Mouse (Mus musculus) gastrocnemius, adult 2 months (tissue): Measurements from ENCODE around the gene Rpl23a. TPM values are rescaled to one million over a fixed set of nuclear protein-coding genes. Genes with fewer than 3 reads are reported as not detected.

ENCODE experiments used
- DNase-seq: peaks from one replicate; pipeline ENCODE4 v3.0.0; 2022
- H3K27ac ChIP-seq: fragments of 200-600 bp; 2 replicates; pipeline ENCODE4 v1.8.1; 2022; ENCODE audit warnings: mild to moderate bottlenecking
- H3K4me3 ChIP-seq: fragments of 200-600 bp; 2 replicates; pipeline ENCODE4 v1.8.1; 2022; ENCODE audit warnings: mild to moderate bottlenecking, moderate library complexity
- CTCF ChIP-seq: fragments of 200-600 bp; IDR thresholded peaks from 2 replicates; pipeline ENCODE4 v1.8.1; 2022; ENCODE audit warnings: antibody characterized with exemption, mild to moderate bottlenecking, moderate library complexity
- intact Hi-C: fragments of 180-260 bp; cut with DNase I; formaldehyde crosslinking; loops from one replicate; pipeline ENCODE4 v1.15.1; 2025
- long read RNA-seq, 2 experiments: library from polyadenylated mRNA; stranded (forward); transcript quantifications; one replicate each; pipeline ENCODE4 v2.0.0; 2021
- total RNA-seq, 2 experiments: library from RNA; stranded (reverse); gene quantifications; 2 replicates each; pipeline ENCODE4 v1.2.3; 2021

Rpl23a gene
- 100 to 1,000 TPM; 760 to 970 TPM for total RNA-seq
- long read RNA-seq, experiment 1, transcript Rpl23a-201 (5 exons, 560 nt): major isoform, 128 of 128 reads
- long read RNA-seq, experiment 1, partial matches to known transcripts: 0 of 128 reads
- long read RNA-seq, experiment 1, other reads (novel, unspliced or antisense): 0 of 128 reads
- long read RNA-seq, experiment 2, transcript Rpl23a-201 (5 exons, 560 nt): major isoform, 160 of 162 reads
- long read RNA-seq, experiment 2, partial matches to known transcripts: 1 of 162 reads
- long read RNA-seq, experiment 2, other reads (novel, unspliced or antisense): 0 of 162 reads

- peak; percentile 81 for DNase-seq
- TF ChIP-seq CTCF: peak; percentile 51
- intact Hi-C loops: no loop called here
Measured at GRCm38 (mm10) chr11:78182961-78183844, at the start of gene Rpl23a. TSS of gene Rpl23a (minus strand) at chr11:78183584.

GRCm38 (mm10) chr11:78231518-78231917 lies 48.1 kb upstream of the Rpl23a start:
- TF ChIP-seq CTCF: no peak
- Histone ChIP-seq H3K4me3 (no peak overlapping the region), H3K27ac (no peak overlapping the region)
- intact Hi-C loops: no loop called here
- DNase-seq: no peak

More at GRCm38 (mm10) chr11:78182961-78183844, at the start of gene Rpl23a:
- H3K4me3 ChIP-seq: peak within 1 kb of the TSS; percentile 85
- peak within 1 kb of the TSS; percentile 91 for H3K27ac ChIP-seq

GRCm38 (mm10) chr11:78223586-78223985 lies 40.2 kb upstream of the Rpl23a start:
- peak; percentile 10; the same call in 1 of the 2 replicates for TF ChIP-seq CTCF
- H3K4me3 ChIP-seq: no peak overlapping the region
- peak; percentile 74 for DNase-seq
- intact Hi-C loops: no loop called here
- peak overlapping the region; percentile 66 for H3K27ac ChIP-seq

- intact Hi-C loops: no loop called here
- no peak for DNase-seq
- Histone ChIP-seq H3K27ac (no peak overlapping the region; the same call in 1 of the 2 replicates), H3K4me3 (no peak overlapping the region)
- TF ChIP-seq CTCF: no peak
Measured at GRCm38 (mm10) chr11:78215709-78216317, 32.4 kb upstream of the Rpl23a start.

GRCm38 (mm10) chr11:78213086-78213817 lies 29.9 kb upstream of the Rpl23a start:
- DNase-seq: no peak
- no peak overlapping the region for H3K4me3 ChIP-seq
- no peak for TF ChIP-seq CTCF
- H3K27ac ChIP-seq: no peak overlapping the region
- intact Hi-C loops: no loop called here

- intact Hi-C loops: no loop called here
- no peak overlapping the region for H3K4me3 ChIP-seq
- DNase-seq: no peak
- no peak overlapping the region for H3K27ac ChIP-seq
- no peak for TF ChIP-seq CTCF
Measured at GRCm38 (mm10) chr11:78211513-78211912, 28.1 kb upstream of the Rpl23a start.

GRCm38 (mm10) chr11:78210615-78211014 lies 27.2 kb upstream of the Rpl23a start:
- intact Hi-C loops: no loop called here
- no peak for TF ChIP-seq CTCF
- no peak overlapping the region for H3K4me3 ChIP-seq
- DNase-seq: no peak
- no peak overlapping the region for H3K27ac ChIP-seq

- DNase-seq: no peak
- no peak overlapping the region for H3K4me3 ChIP-seq
- TF ChIP-seq CTCF: no peak
- intact Hi-C loops: no loop called here
- H3K27ac ChIP-seq: no peak overlapping the region
Measured at GRCm38 (mm10) chr11:78209886-78210285, 26.5 kb upstream of the Rpl23a start.

- DNase-seq: no peak
- intact Hi-C loops: no loop called here
- H3K27ac ChIP-seq: no peak overlapping the region
- no peak overlapping the region for H3K4me3 ChIP-seq
- no peak for TF ChIP-seq CTCF
Measured at GRCm38 (mm10) chr11:78207190-78207589, 23.8 kb upstream of the Rpl23a start.

GRCm38 (mm10) chr11:78205361-78206206 lies 22.2 kb upstream of the Rpl23a start:
- no peak for DNase-seq
- intact Hi-C loops: no loop called here
- H3K27ac ChIP-seq: no peak overlapping the region
- no peak for TF ChIP-seq CTCF
- no peak overlapping the region for H3K4me3 ChIP-seq

- Histone ChIP-seq H3K27ac (no peak overlapping the region), H3K4me3 (no peak overlapping the region)
- intact Hi-C loops: no loop called here
- TF ChIP-seq CTCF: no peak
- DNase-seq: no peak
Measured at GRCm38 (mm10) chr11:78204287-78204686, 20.9 kb upstream of the Rpl23a start.
